Mouse (Mus musculus) left cerebral cortex, postnatal 36 days (tissue): Measurements from ENCODE around the gene Exoc4. TPM values are rescaled to one million over a fixed set of nuclear protein-coding genes. Genes with fewer than 3 reads are reported as not detected.

Experiments
- DNase-seq, 2 experiments: peaks; one replicate each; pipeline ENCODE4 v3.0.0; 2021 to 2022; ENCODE audit warnings: low spot score in 2 of 2, mixed read lengths in 1 of 2
- intact Hi-C: fragments of 180-260 bp; cut with DNase I; formaldehyde crosslinking; loops from one replicate; pipeline ENCODE4 v1.15.1; 2025
- total RNA-seq, 2 experiments: library from RNA; stranded (reverse); gene quantifications; 2 replicates each; pipeline ENCODE4 v1.2.3; 2021

Gene Exoc4
- total RNA-seq, 2 experiments from 2014 or later = 70.8 to 81.2 TPM

DNA sequence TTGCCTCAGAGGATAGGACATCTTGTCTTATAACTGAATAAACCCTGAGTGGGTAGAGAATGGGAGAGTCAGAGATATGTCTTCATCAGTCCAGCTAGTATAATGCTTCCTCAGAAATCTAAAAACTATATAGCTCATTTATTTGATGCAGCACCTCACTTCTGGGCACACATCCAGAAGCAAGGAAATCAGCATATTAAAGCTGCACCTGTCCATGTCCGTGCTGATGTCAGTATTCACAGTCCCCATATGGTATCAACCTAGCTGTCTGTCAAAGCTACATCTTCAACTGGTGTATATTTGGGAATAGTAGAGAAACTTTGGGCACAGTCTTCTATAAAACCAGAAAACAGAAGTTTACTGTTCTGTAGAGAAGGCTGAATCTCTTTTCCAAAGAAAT, 642.0 kb downstream of the Exoc4 start:
- intact Hi-C loops = no loop called here
- no peak for DNase-seq

DNA sequence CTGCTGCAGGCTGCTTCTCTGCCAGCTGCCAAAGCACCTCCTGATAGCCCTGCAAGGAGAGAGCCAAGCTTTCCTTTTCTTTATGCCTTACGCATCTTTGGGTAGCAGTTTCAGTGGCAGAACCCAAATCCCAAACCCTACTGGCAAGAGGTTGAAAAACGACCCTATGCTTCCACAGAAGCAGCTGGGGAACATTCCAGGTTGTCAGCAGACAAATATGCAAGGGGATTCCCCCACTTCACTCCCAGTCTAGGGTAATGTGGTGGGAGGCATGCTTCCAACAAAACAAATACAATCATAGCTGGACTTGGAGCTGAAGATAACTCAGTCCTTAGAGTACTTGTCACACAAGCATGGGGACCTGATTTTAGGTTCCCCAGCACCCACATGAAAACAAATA, 643.3 kb downstream of the Exoc4 start:
- DNase-seq = no peak
- intact Hi-C loops = no loop called here

DNA sequence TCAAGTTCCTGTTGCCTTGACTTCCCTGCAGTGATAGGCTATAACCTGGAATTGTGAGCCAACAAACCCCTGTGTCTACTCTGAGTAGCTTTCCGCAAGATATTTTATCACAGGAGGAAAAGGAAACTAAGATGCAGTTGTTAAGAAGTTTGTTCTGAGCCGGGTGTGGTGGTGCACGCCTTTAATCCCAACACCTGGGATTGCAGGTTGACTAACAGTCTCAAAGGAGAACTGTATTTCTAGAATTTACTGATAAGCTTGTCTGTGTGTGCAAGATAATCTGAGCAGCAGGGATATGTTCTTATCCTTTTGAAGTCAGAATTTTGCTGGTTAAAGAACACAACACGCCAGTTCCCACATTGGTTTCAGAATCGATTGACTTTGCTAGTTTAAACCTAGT, 651.1 kb downstream of the Exoc4 start:
- DNase-seq = no peak
- intact Hi-C loops = no loop called here

DNA sequence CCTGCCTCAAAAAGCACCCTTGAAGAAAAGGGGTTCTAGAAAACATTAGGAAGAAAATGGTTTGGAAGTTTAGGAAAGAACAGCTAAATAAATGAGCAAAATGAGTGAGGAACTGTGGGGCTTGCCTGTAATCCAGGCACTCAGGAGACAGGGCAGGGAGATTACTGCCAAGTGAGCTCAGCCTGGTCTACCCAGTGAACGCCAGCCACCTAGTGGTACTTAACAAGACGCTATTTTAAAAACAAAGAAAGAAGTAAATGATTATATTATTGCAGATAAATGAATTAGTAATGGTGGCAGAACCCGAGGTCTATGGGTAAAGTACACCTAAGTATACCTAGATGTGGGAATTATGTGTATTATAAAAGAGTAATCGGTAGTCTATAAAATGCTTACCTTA, 651.7 kb downstream of the Exoc4 start:
- intact Hi-C loops = no loop called here
- DNase-seq = no peak

- DNase-seq = no peak
- intact Hi-C loops = no loop called here
Observed at GRCm38 (mm10) chr6:33905099-33905498, 656.2 kb downstream of the Exoc4 start.

- no peak for DNase-seq
- intact Hi-C loops = no loop called here
Observed at GRCm38 (mm10) chr6:33910671-33911070, 661.8 kb downstream of the Exoc4 start.

GRCm38 (mm10) chr6:33913072-33913471, 664.2 kb downstream of the Exoc4 start:
- no peak for DNase-seq
- intact Hi-C loops = no loop called here

DNA sequence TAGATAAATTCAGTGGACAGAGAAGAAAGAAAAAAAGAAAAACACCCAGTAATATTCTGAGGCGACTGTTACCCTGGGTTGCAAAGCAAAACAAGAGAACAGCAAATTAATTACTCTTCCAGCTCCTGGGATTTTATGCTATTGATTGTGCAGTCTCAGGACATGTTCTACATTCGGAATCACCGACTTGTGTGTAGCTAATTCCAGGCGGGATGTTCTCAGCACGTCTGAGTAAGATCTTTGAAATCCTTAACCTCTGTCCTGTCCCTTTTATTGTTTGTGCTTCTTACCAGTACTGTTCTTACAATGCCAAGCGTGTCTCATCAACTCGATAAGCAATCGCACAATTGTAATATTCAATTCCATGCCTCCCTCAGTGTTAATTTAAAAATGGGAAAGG, 664.6 kb downstream of the Exoc4 start:
- intact Hi-C loops = no loop called here
- no peak for DNase-seq

DNA sequence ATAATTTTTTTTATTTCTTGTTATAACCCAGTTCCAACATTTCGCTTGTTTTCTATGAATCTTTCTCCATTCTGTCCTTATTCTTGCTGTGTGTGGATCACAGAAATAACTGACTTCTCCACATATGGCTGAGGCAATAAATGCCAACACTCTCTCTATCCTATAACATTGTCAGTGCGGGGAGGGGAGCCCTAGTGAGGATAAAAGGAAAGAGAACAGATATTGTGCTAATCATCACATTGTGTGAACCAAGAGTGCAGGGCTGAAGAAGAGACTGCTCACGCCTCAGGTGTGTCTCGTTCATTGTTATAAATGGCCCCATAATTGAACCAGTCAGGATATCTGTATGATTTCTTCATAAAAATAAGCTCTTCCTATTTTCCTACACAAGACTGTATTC, 665.1 kb downstream of the Exoc4 start:
- DNase-seq = no peak
- intact Hi-C loops = no loop called here

- intact Hi-C loops = no loop called here
- no peak for DNase-seq
Observed at GRCm38 (mm10) chr6:33923571-33923970, 674.7 kb downstream of the Exoc4 start.

DNA sequence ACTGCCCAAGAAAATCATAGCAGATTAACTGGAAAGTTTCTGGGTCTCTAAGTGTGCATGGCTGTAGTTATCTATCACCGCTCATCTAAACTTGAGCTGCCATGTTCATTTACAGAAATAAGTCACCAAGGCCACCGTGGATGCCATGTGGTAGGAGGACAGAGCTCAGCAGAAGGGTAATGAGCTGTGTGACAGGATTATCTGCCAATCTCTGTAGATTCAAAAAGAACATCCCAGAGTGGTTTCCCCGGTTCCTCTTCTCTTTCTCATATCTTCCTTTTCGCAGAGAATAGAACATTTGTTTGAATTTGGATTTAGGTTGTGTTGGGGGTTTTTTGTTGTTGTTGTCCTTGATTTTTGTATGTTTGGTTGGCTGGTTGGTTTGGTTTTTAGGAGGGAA, 676.0 kb downstream of the Exoc4 start:
- intact Hi-C loops = no loop called here

DNA sequence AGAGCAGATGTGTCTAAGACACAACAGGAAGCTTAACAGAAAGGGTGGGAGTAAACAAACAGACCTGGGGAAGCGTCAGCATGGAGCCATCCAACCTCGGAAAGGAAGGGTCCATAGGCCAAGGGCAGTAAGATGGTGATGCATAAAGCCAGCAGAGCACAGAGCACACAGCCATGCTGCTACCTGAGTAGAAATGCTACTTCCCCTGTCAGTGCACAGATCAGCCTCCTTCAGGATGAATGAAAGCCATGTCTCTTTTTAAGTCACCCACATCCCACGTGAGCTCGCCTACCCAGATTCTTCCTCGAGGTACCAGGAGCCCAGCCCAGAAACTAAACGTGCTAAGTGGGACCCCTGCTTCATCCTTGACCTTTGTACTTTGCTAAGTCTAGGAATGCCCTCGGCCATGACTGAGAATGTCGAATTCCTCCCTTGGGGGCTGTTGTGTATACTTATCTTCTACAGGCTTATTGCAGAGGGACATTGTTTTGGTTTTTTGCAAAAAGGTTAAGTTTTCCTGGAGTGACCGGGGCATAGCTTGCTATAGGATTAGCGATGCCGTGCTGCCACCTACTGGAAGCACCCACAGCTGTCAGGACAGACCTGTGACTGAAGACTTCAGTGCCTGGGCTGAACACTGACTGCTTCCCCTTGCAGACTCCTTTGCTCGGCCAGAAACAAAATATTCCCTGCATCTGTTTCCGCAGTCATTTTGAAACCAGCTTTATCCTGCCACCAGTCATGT, 680.6 kb downstream of the Exoc4 start:
- DNase-seq = peak; percentile 70 to 72
- intact Hi-C loops = loop anchor here (5.0 kb wide), 1 partner anchor 263 kb away; no protein-coding TSS in a partner anchor

More for the DNA sequence above, 676.0 kb downstream of the Exoc4 start:
- DNase-seq = no peak

DNA sequence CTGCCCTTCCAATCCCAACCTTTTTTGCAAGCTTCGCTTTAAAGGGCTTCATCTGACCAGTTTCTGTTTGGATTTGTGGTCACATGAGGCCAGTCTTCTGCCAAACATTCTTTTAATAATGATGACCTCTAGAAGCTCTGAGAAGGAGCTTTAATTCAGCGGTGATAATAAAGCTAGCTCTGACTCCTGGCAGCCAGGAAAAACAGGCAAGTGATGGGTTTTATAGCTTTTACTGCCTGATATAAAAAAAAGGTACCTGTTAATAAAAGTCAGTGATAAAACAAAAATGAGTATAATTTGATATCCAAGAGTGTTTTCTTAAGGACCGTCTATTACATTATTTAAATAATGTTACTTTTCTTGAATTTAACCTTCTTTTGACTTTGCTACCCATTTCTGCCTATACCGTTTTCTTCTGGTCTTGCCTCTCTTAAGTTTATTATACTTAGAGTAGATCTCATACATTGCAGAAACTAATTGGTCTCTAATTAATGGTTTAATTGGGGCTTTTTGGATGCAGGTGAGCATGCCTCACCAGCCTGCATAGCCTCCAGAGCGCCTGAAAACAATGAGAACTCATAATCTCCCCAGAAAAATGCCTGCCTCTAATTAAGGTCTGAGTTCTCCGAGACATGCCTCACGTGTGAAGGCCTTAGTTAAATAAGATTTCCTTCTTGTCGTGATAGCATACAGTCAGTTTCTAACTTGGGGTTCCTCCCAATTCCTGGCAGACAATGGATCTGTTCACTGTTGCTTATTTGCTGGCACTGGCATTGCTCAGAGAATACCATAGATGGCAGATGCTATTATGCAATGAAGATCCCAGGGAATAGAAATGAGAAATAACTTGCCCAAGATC, 681.4 kb downstream of the Exoc4 start:
- no peak for DNase-seq
- intact Hi-C loops = loop anchor here (5.0 kb wide), 1 partner anchor 262 kb away; no protein-coding TSS in a partner anchor

DNA sequence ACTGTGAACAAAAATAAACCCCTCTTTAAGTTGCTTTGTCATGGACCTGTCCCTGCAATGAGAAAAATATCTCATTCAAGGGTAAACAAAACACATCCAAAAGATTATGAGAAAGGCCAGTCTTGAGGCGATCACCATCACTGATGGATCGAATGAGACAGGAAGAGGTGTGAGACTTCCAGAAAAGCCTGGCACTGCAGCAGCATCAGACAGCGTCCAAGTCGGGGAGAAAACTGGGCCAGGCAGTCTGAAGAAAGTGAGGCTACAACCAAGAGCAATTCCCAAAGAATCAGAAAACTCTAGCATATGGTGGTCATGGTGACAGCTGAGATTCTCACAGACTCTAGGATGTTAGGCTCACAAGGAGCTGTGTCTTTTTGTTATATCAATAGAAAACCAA, 689.0 kb downstream of the Exoc4 start:
- DNase-seq = no peak

GRCm38 (mm10) chr6:33939169-33939568, 690.3 kb downstream of the Exoc4 start:
- DNase-seq = no peak
- intact Hi-C loops = no loop called here

More for the DNA sequence above, 689.0 kb downstream of the Exoc4 start:
- intact Hi-C loops = no loop called here

DNA sequence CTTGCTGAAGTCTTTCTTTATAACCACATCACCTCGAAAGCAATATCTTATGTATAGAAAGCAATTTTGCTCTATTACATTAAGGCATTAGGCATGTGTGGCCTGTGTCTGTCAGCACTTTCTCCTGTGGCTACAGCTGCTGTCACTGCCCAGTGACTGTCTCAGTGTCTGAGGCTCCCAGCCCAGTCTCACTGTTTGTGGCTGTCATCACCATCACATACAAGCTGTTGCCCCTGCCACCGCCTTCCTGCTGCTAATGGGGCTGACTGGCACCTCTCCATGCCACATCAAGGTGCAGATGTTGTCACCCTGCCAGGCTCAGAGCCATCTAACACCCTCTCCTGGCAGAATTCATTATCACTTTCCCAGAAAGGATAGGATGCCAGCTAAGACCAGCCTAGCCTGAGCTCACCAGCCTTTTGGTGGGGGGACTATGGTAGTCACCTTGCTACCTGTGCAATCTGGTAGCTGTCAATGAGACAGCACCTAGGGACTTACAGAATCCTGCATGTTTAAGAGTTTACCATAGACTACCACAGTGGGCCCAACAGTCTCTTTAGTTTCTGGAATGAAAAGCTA, 698.1 kb downstream of the Exoc4 start:
- intact Hi-C loops = no loop called here
- no peak for DNase-seq

GRCm38 (mm10) chr6:33950113-33950512, 701.2 kb downstream of the Exoc4 start:
- intact Hi-C loops = no loop called here
- DNase-seq = no peak

DNA sequence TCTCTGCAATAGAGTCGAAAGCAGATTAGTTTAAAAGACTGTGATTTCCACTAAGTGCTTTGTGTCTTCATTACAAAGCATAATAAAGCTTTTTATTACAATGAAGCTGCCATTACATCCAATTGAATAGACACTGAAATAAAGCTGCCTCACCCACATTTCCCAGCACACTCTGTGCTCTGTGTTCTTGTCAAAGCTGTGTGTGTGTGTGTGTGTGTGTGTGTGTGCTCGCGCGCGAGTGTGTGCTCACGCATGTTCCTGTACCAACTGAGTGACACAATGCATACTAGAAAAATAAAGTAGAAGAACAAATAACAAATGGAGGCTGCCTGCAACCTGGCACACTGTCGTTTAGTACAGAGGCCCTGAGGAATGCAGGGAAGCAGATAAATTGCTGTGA, 706.6 kb downstream of the Exoc4 start:
- intact Hi-C loops = no loop called here
- DNase-seq = no peak

- intact Hi-C loops = no loop called here
- DNase-seq = no peak
Observed at GRCm38 (mm10) chr6:33958281-33958680, 709.4 kb downstream of the Exoc4 start.

DNA sequence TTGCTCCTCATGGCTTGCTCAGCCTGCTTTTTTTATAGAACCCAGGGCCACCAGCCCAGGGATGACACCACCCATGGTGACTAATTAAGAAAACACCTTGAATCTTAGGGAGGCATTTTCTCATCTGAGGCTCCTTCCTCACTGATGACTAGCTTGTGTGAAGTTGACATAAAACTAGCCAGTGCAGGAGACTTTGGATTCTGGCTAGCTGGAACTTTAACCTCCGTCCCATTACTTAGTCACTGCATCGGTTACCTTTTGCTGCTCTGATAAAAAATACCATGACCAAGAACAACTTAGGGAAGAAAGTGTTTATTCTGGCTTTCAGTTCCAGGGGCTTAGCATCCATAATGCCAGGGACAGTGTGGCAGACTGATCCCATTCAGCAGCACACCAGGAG, 711.9 kb downstream of the Exoc4 start:
- no peak for DNase-seq
- intact Hi-C loops = no loop called here

DNA sequence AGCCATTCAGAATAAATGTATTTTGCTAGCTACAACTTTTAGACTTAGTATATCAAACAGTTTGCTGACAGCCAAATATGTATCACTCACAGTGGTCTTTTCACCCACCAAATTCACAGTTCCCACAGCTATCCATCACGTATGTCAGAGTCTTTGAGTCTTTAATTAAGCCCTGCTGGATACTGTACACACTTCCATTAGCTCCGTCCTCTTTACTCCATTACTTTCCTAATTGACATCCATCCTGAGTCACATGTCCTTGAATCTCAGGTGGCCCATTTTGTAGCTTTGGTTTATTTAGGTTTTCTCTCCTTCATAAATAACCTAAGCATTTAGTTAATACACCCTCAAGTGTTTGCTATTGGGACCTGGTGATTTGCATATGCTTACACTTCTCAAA, 714.2 kb downstream of the Exoc4 start:
- intact Hi-C loops = no loop called here
- no peak for DNase-seq
